Mouse (Mus musculus): ENCODE results near the gene Loxl3.

DNA sequence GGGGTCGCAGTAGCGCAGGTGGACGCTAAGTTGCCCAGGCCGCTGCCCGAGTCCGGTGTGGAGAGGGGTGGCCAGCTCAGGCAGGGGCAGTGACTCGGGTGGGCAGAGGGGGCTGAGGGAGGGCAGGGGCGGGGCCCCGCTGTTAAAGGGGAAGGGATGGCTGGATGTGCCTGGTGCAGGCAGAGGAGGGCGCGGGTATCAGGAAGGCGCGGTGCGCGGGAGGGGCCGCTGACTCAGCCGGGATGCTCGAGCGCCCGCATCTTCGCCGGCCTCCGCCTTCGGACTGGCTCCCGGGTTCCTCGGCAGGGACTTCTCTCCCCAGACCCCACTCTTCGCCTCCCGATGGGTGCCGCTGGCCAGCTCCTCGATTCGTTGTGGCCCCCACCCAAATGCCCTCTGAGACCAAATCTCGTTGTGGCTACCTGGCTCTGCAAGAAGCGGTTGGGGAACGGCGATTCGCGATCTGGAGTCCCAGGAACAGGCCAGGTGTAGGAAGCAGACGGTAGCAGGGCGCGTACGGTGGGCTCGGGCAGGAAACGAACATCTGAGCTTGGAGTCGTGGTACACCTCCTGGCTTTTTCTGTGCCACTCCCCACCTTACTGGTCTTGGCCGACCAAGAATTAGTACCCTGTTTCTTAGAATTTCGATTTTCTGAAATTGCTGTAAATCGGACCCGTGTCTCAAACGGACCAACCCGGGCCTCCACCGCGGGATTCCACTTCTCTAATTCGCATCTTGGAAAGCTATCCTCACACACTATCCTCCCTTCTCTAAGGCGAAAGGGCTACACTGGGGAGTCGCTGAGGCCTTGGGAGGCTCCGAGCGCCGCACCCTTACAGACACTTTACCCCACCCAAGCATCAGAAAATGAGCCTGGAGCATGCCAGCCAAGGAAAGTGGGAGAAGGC lies 36.6 kb downstream of the Loxl3 start:
- TF ChIP-seq CTCF (IDR thresholded peaks at IDR 0.05; ENCODE audit: borderline replicate concordance, control insufficient read depth, extremely low read depth, insufficient read depth, low read length, poor library complexity), result no peak
- no peak for TF ChIP-seq POLR2A (IDR thresholded peaks at IDR 0.05; ENCODE audit: control insufficient read depth, extremely low read depth, insufficient read depth, low read length, poor library complexity)
